Mouse (Mus musculus) ovary, postnatal 36 days (tissue): ENCODE measurements around the gene Csrnp1.
A peak's percentile ranks its signal among the peaks of the same experiment; 100 is the strongest.

Source experiments
- DNase-seq: peaks from one replicate; pipeline ENCODE4 v3.0.0; 2022; ENCODE audit warnings: low spot score, mixed read lengths

Csrnp1 gene

GRCm38 (mm10) chr9:120001945-120002725, 17.7 kb upstream of the Csrnp1 start:
- peak; percentile 84 for DNase-seq

- DNase-seq: no peak
Measured at GRCm38 (mm10) chr9:120000761-120001160, 16.3 kb upstream of the Csrnp1 start.

- DNase-seq: no peak
Measured at GRCm38 (mm10) chr9:119999636-120000035, 15.2 kb upstream of the Csrnp1 start.

GRCm38 (mm10) chr9:119998776-119999175, 14.3 kb upstream of the Csrnp1 start:
- no peak for DNase-seq

GRCm38 (mm10) chr9:119996080-119996479, 11.6 kb upstream of the Csrnp1 start:
- DNase-seq: no peak

GRCm38 (mm10) chr9:119994207-119994606, 9.7 kb upstream of the Csrnp1 start:
- no peak for DNase-seq

- no peak for DNase-seq
Measured at GRCm38 (mm10) chr9:119993092-119993844, 8.8 kb upstream of the Csrnp1 start.

- DNase-seq: no peak
Measured at GRCm38 (mm10) chr9:119991310-119991709, 6.9 kb upstream of the Csrnp1 start.

GRCm38 (mm10) chr9:119988304-119988703, 3.8 kb upstream of the Csrnp1 start:
- DNase-seq: no peak

GRCm38 (mm10) chr9:119985881-119986574, 1.6 kb upstream of the Csrnp1 start:
- no peak for DNase-seq

GRCm38 (mm10) chr9:119983585-119984535, 598 bp downstream of the Csrnp1 start:
- DNase-seq: peak; percentile 91

GRCm38 (mm10) chr9:119982956-119983551, 1.4 kb downstream of the Csrnp1 start:
- peak; percentile 34 for DNase-seq

- DNase-seq: peak; percentile 51
Measured at GRCm38 (mm10) chr9:119982241-119982811, 2.1 kb downstream of the Csrnp1 start.

GRCm38 (mm10) chr9:119981183-119982179, 3.0 kb downstream of the Csrnp1 start:
- peak; percentile 50 for DNase-seq

- DNase-seq: no peak
Measured at GRCm38 (mm10) chr9:119980770-119981182, 3.7 kb downstream of the Csrnp1 start.

- DNase-seq: no peak
Measured at GRCm38 (mm10) chr9:119979749-119980148, 4.7 kb downstream of the Csrnp1 start.

GRCm38 (mm10) chr9:119978811-119979441, 5.5 kb downstream of the Csrnp1 start:
- no peak for DNase-seq

- no peak for DNase-seq
Measured at GRCm38 (mm10) chr9:119978151-119978810, 6.2 kb downstream of the Csrnp1 start.
